In the genomic region with DNA sequence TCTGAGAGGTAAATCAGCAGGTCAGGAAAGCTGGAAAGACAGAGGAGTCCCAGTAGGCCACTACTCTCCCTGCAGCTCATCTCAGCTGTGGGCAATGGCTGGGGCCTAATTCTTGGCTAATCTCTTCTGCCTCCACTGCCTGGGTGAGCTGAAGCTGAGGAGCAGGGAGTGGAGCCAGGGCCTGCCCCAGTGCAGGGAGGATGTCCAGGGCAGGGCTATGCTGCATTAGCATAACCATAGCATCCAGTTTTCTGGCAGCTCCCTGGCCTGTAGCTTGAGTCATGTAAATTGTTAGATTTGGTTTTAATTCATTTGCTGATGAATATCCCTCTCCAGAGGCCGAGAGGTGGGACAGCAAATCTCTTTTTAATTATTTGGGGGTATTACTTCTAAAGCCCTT, we compare ENCODE assay signal across 30 mouse cellular contexts. TPM values are rescaled to one million over a fixed set of nuclear protein-coding genes. Genes with fewer than 3 reads are reported as not detected.
DNase-seq lines count a peak whose midpoint lies in the region; ATAC-seq and TF ChIP-seq lines count a peak whose summit lies in the region.
"Had no signal": no experiment of that assay in that cellular context is flagged by ENCODE, and none has a peak within 500 bp of the region (broad histone marks: within the 10 kb centered on the region; RNA-seq: fewer than 3 reads in every experiment).

No protein-coding gene starts in this region.

- no peak overlapping the region for H3K4me3 ChIP-seq in hindbrain, postnatal 0 days (ENCODE audit: low read length)
- H3K4me3 ChIP-seq in hindbrain, embryonic 13.5 days = no peak overlapping the region
- no peak overlapping the region for H3K4me3 ChIP-seq in midbrain, embryonic 14.5 days (replicated peaks; ENCODE audit: low read depth, low read length)
- H3K4me3 ChIP-seq in midbrain, embryonic 10.5 days = no peak overlapping the region
- no peak overlapping the region for H3K4me3 ChIP-seq in ES-E14 (ENCODE audit: insufficient read depth in 1 of 2, low read depth in 1 of 2, low read length in 2 of 2, poor library complexity in 1 of 2, severe bottlenecking in 1 of 2)
- H3K4me3 ChIP-seq: embryonic facial prominence, embryonic 10.5 days; embryonic facial prominence, embryonic 13.5 days; erythroblast, embryonic 14.5 days; forebrain, embryonic 12.5 days; forebrain, embryonic 15.5 days; heart, adult 2 months; heart, embryonic 10.5 days; heart, embryonic 13.5 days; hindbrain, embryonic 15.5 days had no signal

- WGBS in hindbrain, postnatal 0 days = 78% methylated on average over 1 of the region's 1 CpGs
- 67% methylated on average over 1 of the region's 1 CpGs for WGBS in hindbrain, embryonic 13.5 days
- 51% methylated on average over 1 of the region's 1 CpGs for WGBS in midbrain, embryonic 14.5 days
- WGBS in midbrain, embryonic 10.5 days = 52% methylated on average over 1 of the region's 1 CpGs

- peak; percentile 43; the same call in 1 of the 2 replicates for ATAC-seq in hindbrain, postnatal 0 days
- no peak for ATAC-seq in hindbrain, embryonic 13.5 days (ENCODE audit: low FRiP score)
- no peak for ATAC-seq in midbrain, embryonic 14.5 days (ENCODE audit: low FRiP score, low TSS enrichment)
- ATAC-seq: forebrain, embryonic 15.5 days had no signal

- no peak overlapping the region for H3K9ac ChIP-seq in hindbrain, postnatal 0 days (replicated peaks; ENCODE audit: low read length)
- no peak overlapping the region for H3K9ac ChIP-seq in hindbrain, embryonic 13.5 days
- H3K9ac ChIP-seq in midbrain, embryonic 14.5 days (replicated peaks; ENCODE audit: low read length) = no peak overlapping the region
- H3K9ac ChIP-seq in ES-E14 (ENCODE audit: insufficient read depth, low read depth, low read length, poor library complexity, severe bottlenecking) = no peak overlapping the region
- H3K9ac ChIP-seq: embryonic facial prominence, embryonic 13.5 days; forebrain, embryonic 12.5 days; forebrain, embryonic 15.5 days; heart, embryonic 13.5 days; hindbrain, embryonic 15.5 days had no signal

- no peak overlapping the region for H3K4me2 ChIP-seq in hindbrain, postnatal 0 days (ENCODE audit: low read depth, low read length)
- H3K4me2 ChIP-seq in hindbrain, embryonic 13.5 days = no peak overlapping the region
- no peak overlapping the region for H3K4me2 ChIP-seq in midbrain, embryonic 14.5 days (ENCODE audit: low read length)
- H3K4me2 ChIP-seq: embryonic facial prominence, embryonic 13.5 days; forebrain, embryonic 12.5 days; forebrain, embryonic 15.5 days; heart, embryonic 13.5 days; hindbrain, embryonic 15.5 days had no signal

- TF ChIP-seq POLR2A in brain, embryonic 14.5 days (IDR thresholded peaks at IDR 0.05; ENCODE audit: borderline replicate concordance, extremely low read depth, insufficient read depth, insufficient read length, poor library complexity, severe bottlenecking) = no peak

- no peaks in the 10 kb centered on the region for H3K4me1 ChIP-seq in hindbrain, postnatal 0 days (ENCODE audit: insufficient read depth, low read length)
- H3K4me1 ChIP-seq in hindbrain, embryonic 13.5 days (replicated peaks) = no peaks in the 10 kb centered on the region
- no peaks in the 10 kb centered on the region for H3K4me1 ChIP-seq in midbrain, embryonic 14.5 days (ENCODE audit: control insufficient read depth, insufficient read depth, low read length)
- no peaks in the 10 kb centered on the region for H3K4me1 ChIP-seq in midbrain, embryonic 10.5 days
- H3K4me1 ChIP-seq in ES-E14 (ENCODE audit: control insufficient read depth in 2 of 2, insufficient read depth in 2 of 2, low read length in 2 of 2, poor library complexity in 1 of 2) = peaks cover 2 to 9% of the 10 kb centered on the region in 2 experiments; a peak in 3 of 4 replicates
- H3K4me1 ChIP-seq: embryonic facial prominence, embryonic 10.5 days; embryonic facial prominence, embryonic 13.5 days; forebrain, embryonic 12.5 days; forebrain, embryonic 15.5 days had no signal

- TF ChIP-seq CTCF in hindbrain, postnatal 0 days (IDR thresholded peaks at IDR 0.05; ENCODE audit: low read depth) = no peak
- no peak for TF ChIP-seq CTCF in brain, embryonic 14.5 days (IDR thresholded peaks at IDR 0.05; ENCODE audit: borderline replicate concordance, extremely low read depth, insufficient read depth, insufficient read length)

- no peaks in the 10 kb centered on the region for H3K9me3 ChIP-seq in hindbrain, postnatal 0 days (ENCODE audit: low read length)
- no peaks in the 10 kb centered on the region for H3K9me3 ChIP-seq in hindbrain, embryonic 13.5 days
- no peaks in the 10 kb centered on the region for H3K9me3 ChIP-seq in midbrain, embryonic 14.5 days (ENCODE audit: control insufficient read depth, low read length)
- no peaks in the 10 kb centered on the region for H3K9me3 ChIP-seq in midbrain, embryonic 10.5 days (replicated peaks)
- no peaks in the 10 kb centered on the region for H3K9me3 ChIP-seq in ES-E14 (ENCODE audit: control insufficient read depth, insufficient read depth, low read depth, low read length)
- H3K9me3 ChIP-seq: embryonic facial prominence, embryonic 10.5 days; embryonic facial prominence, embryonic 13.5 days; forebrain, embryonic 12.5 days; forebrain, embryonic 15.5 days; heart, embryonic 10.5 days; heart, embryonic 13.5 days; hindbrain, embryonic 15.5 days had no signal

- no peak for DNase-seq in hindbrain, postnatal 0 days (ENCODE audit: low spot score)
- DNase-seq in midbrain, embryonic 14.5 days = peak; percentile 15
- DNase-seq in midbrain, embryonic 10.5 days (ENCODE audit: low spot score) = no peak
- peak; percentile 29 for DNase-seq in ES-E14 (ENCODE audit: low read depth, low spot score)
- DNase-seq in brain, embryonic 14.5 days (ENCODE audit: low read depth) = peak; percentile 31
- no peak for DNase-seq in lung, postnatal 10 days
- DNase-seq in layer of hippocampus, adult 18-20 months (ENCODE audit: low spot score in 2 of 2) = no peak
- DNase-seq: adrenal gland, adult 2 months; adrenal gland, postnatal 14 days; cerebellum, adult 11-12 months; cerebellum, adult 8-10 months; cerebellum, postnatal 36 days; embryo, embryonic 11 days; gastrocnemius, postnatal 10 days; gastrocnemius, postnatal 36 days; heart, adult 2 months; heart, postnatal 14 days; heart, postnatal 4 days had no signal

- no peaks in the 10 kb centered on the region for H3K36me3 ChIP-seq in hindbrain, postnatal 0 days (ENCODE audit: insufficient read depth, low read length)
- H3K36me3 ChIP-seq in hindbrain, embryonic 13.5 days = no peaks in the 10 kb centered on the region
- H3K36me3 ChIP-seq in midbrain, embryonic 14.5 days (ENCODE audit: control insufficient read depth, insufficient read depth, low read length) = no peaks in the 10 kb centered on the region
- H3K36me3 ChIP-seq in midbrain, embryonic 10.5 days = no peaks in the 10 kb centered on the region
- H3K36me3 ChIP-seq in ES-E14 (ENCODE audit: control insufficient read depth, insufficient read depth, low read length, poor library complexity, severe bottlenecking) = no peaks in the 10 kb centered on the region
- H3K36me3 ChIP-seq: embryonic facial prominence, embryonic 10.5 days; embryonic facial prominence, embryonic 13.5 days; forebrain, embryonic 12.5 days; forebrain, embryonic 15.5 days; heart, embryonic 10.5 days; heart, embryonic 13.5 days; hindbrain, embryonic 15.5 days had no signal

- H3K27ac ChIP-seq in hindbrain, postnatal 0 days = no peak overlapping the region
- no peak overlapping the region for H3K27ac ChIP-seq in hindbrain, embryonic 13.5 days
- no peak overlapping the region for H3K27ac ChIP-seq in midbrain, embryonic 14.5 days (replicated peaks; ENCODE audit: low read depth, low read length)
- H3K27ac ChIP-seq in midbrain, embryonic 10.5 days (replicated peaks) = no peak overlapping the region
- no peak overlapping the region for H3K27ac ChIP-seq in ES-E14 (ENCODE audit: insufficient read depth, low read depth, low read length, poor library complexity, severe bottlenecking)
- H3K27ac ChIP-seq: embryonic facial prominence, embryonic 10.5 days; embryonic facial prominence, embryonic 13.5 days; forebrain, embryonic 12.5 days; forebrain, embryonic 15.5 days; heart, adult 2 months; heart, embryonic 10.5 days; heart, embryonic 13.5 days; hindbrain, embryonic 15.5 days had no signal

- in situ Hi-C loops in ES-E14 (cut with MboI; ENCODE audit: low sequenced_read_pairs in 2 of 2, unreplicated experiment in 2 of 2) = no loop called here

- H3K27me3 ChIP-seq in hindbrain, postnatal 0 days (ENCODE audit: insufficient read depth, low read length) = no peaks in the 10 kb centered on the region; the same call in 1 of the 2 replicates
- H3K27me3 ChIP-seq in hindbrain, embryonic 13.5 days = peaks cover 81% of the 10 kb centered on the region
- no peaks in the 10 kb centered on the region for H3K27me3 ChIP-seq in midbrain, embryonic 14.5 days (ENCODE audit: control insufficient read depth, insufficient read depth, low read length)
- no peaks in the 10 kb centered on the region for H3K27me3 ChIP-seq in midbrain, embryonic 10.5 days (ENCODE audit: low read depth, poor library complexity, severe bottlenecking)
- H3K27me3 ChIP-seq: embryonic facial prominence, embryonic 13.5 days; forebrain, embryonic 12.5 days; forebrain, embryonic 15.5 days had no signal

RNA-seq across cellular contexts. Expression of a gene that starts 15.6 kb away (rescaled TPM):
- 0.52 TPM in 1 of 2 replicates, not detected in the other for total RNA-seq in hindbrain, postnatal 0 days (2014; rRNA removed)
- not detected in 2 replicates for polyA plus RNA-seq in hindbrain, postnatal 0 days (2015; fragmentation: Nextera tagmentation; extraction: Ambion mirVana)
- polyA plus RNA-seq in hindbrain, embryonic 13.5 days (2015; fragmentation: Nextera tagmentation; extraction: Ambion mirVana) = not detected in 2 replicates
- polyA plus RNA-seq in midbrain, embryonic 14.5 days (2014; fragmentation: Nextera tagmentation; extraction: Ambion mirVana) = not detected in 2 replicates
- polyA plus RNA-seq in midbrain, embryonic 10.5 days (2016; fragmentation: Nextera tagmentation; extraction: Ambion mirVana) = 0.62 and 2.0 TPM in 2 replicates
- not detected in 2 replicates for total RNA-seq in ES-E14 (2012; rRNA removed)
- polyA plus RNA-seq in brain, embryonic 14.5 days (2012; rRNA removed) = not detected in 2 replicates
- total RNA-seq in layer of hippocampus, adult 18-20 months (2021) = 1 to 10 TPM; 1.4 to 1.8 TPM
- total RNA-seq: granulocyte monocyte progenitor cell, adult 5-6 weeks; heart, postnatal 4 days had no signal
- polyA plus RNA-seq: erythroblast, embryonic 14.5 days; forebrain, embryonic 15.5 days; heart, embryonic 16.5 days; hindbrain, embryonic 11.5 days; hindbrain, embryonic 15.5 days had no signal

RNA-seq across cellular contexts. Expression of a gene that starts 26.4 kb away (rescaled TPM):
- 1.4 and 3.0 TPM in 2 replicates for total RNA-seq in hindbrain, postnatal 0 days (2014; rRNA removed)
- polyA plus RNA-seq in hindbrain, postnatal 0 days (2015; fragmentation: Nextera tagmentation; extraction: Ambion mirVana) = 1.5 and 1.8 TPM in 2 replicates
- polyA plus RNA-seq in hindbrain, embryonic 13.5 days (2015; fragmentation: Nextera tagmentation; extraction: Ambion mirVana) = 0.39 and 0.48 TPM in 2 replicates
- polyA plus RNA-seq in midbrain, embryonic 14.5 days (2014; fragmentation: Nextera tagmentation; extraction: Ambion mirVana) = 1.1 and 1.2 TPM in 2 replicates
- 0.21 and 0.30 TPM in 2 replicates for polyA plus RNA-seq in midbrain, embryonic 10.5 days (2016; fragmentation: Nextera tagmentation; extraction: Ambion mirVana)
- 0.67 and 1.1 TPM in 2 replicates for total RNA-seq in ES-E14 (2012; rRNA removed)
- 1.9 and 2.1 TPM in 2 replicates for polyA plus RNA-seq in brain, embryonic 14.5 days (2012; rRNA removed)
- 1 to 10 TPM; 2.3 to 4.9 TPM for total RNA-seq in layer of hippocampus, adult 18-20 months (2021)
- total RNA-seq: adrenal gland, adult 2 months; adrenal gland, postnatal 14 days; granulocyte monocyte progenitor cell, adult 5-6 weeks had no signal
- polyA plus RNA-seq: embryonic facial prominence, embryonic 13.5 days; erythroblast, embryonic 14.5 days had no signal

RNA-seq across cellular contexts. Expression of a gene that starts 43.9 kb away (rescaled TPM):
- total RNA-seq in hindbrain, postnatal 0 days (2014; rRNA removed) = 10.4 and 11.7 TPM in 2 replicates
- polyA plus RNA-seq in hindbrain, postnatal 0 days (2015; fragmentation: Nextera tagmentation; extraction: Ambion mirVana) = 8.2 and 8.4 TPM in 2 replicates
- 10.7 and 10.9 TPM in 2 replicates for polyA plus RNA-seq in hindbrain, embryonic 13.5 days (2015; fragmentation: Nextera tagmentation; extraction: Ambion mirVana)
- polyA plus RNA-seq in midbrain, embryonic 14.5 days (2014; fragmentation: Nextera tagmentation; extraction: Ambion mirVana) = 9.8 and 14.6 TPM in 2 replicates
- polyA plus RNA-seq in midbrain, embryonic 10.5 days (2016; fragmentation: Nextera tagmentation; extraction: Ambion mirVana) = 23.3 and 27.1 TPM in 2 replicates
- total RNA-seq in ES-E14 (2012; rRNA removed) = 3.0 TPM in 2 replicates
- polyA plus RNA-seq in brain, embryonic 14.5 days (2012; rRNA removed) = 10.9 and 13.7 TPM in 2 replicates
- total RNA-seq in layer of hippocampus, adult 18-20 months (2021) = 10 to 100 TPM in 1 of 2 experiments, 1 to 10 TPM in 1; 9.5 to 12.6 TPM

Comparison
In these comparisons a context has a peak if more than half of its experiments do, and no peak if none do; other contexts are left out.
1. DNase-seq: peak in midbrain, embryonic 14.5 days (single experiment), ES-E14 (single experiment) and brain, embryonic 14.5 days (single experiment); none in hindbrain, postnatal 0 days (single experiment), midbrain, embryonic 10.5 days (single experiment), lung, postnatal 10 days (single experiment) and layer of hippocampus, adult 18-20 months (0 of 2).